Mouse (Mus musculus) hindbrain, embryonic 11.5 days (tissue): ENCODE measurements around the gene Slc16a1. TPM values are rescaled to one million over a fixed set of nuclear protein-coding genes. Genes with fewer than 3 reads are reported as not detected.
"Not testable (repeated sequence)": the region's sequence is repeated elsewhere in the genome, so short reads cannot be mapped to it uniquely, and the experiment has no call there.

Experiments used
- ATAC-seq: fragments of 200-750 bp; cut with Nextera tagmentation; 2 replicates; pipeline ENCODE4 v1.8.0; 2017; ENCODE audit warnings: mild to moderate bottlenecking, moderate TSS enrichment, moderate library complexity; ENCODE audit not compliant: low FRiP score
- DNase-seq: peaks from one replicate; pipeline ENCODE4 v3.0.0-alpha.2; 2015; ENCODE audit warnings: low spot score
- H3K27ac ChIP-seq: fragments of 300-500 bp; sonication (generic); 2 replicates; pipeline ENCODE4 v1.5.1; 2014; ENCODE audit warnings: mild to moderate bottlenecking, low read depth, low read length
- H3K27me3 ChIP-seq: fragments of 300-500 bp; sonication (generic); 2 replicates; pipeline ENCODE4 v1.6.1; 2014; ENCODE audit warnings: mild to moderate bottlenecking, low read length, moderate library complexity, mixed read lengths; ENCODE audit not compliant: control insufficient read depth, insufficient read depth
- H3K36me3 ChIP-seq: fragments of 300-500 bp; sonication (generic); 2 replicates; pipeline ENCODE4 v1.6.1; 2014; ENCODE audit warnings: mild to moderate bottlenecking, low read length, moderate library complexity, mixed read lengths; ENCODE audit not compliant: control insufficient read depth, insufficient read depth
- H3K4me1 ChIP-seq: fragments of 300-500 bp; sonication (generic); replicated peaks from 2 replicates; pipeline ENCODE4 v1.6.1; 2014; ENCODE audit warnings: low read length, mixed read lengths; ENCODE audit not compliant: control insufficient read depth, insufficient read depth
- H3K4me2 ChIP-seq: fragments of 300-500 bp; sonication (generic); replicated peaks from 2 replicates; pipeline ENCODE4 v1.6.1; 2014; ENCODE audit warnings: mild to moderate bottlenecking, low read depth, low read length
- H3K4me3 ChIP-seq: fragments of 300-500 bp; sonication (generic); 2 replicates; pipeline ENCODE4 v1.5.1; 2014; ENCODE audit warnings: low read depth, low read length
- H3K9ac ChIP-seq: fragments of 300-500 bp; sonication (generic); 2 replicates; pipeline ENCODE4 v1.6.1; 2014; ENCODE audit warnings: low read depth, low read length
- H3K9me3 ChIP-seq: fragments of 300-500 bp; sonication (generic); 2 replicates; pipeline ENCODE4 v1.6.1; 2016; ENCODE audit warnings: low read length; ENCODE audit not compliant: control insufficient read depth
- WGBS: fragments of 180-500 bp; shearing (Covaris S2); extraction: QIAGEN DNeasy Blood & Tissue Kit; methylation state at CpG from one replicate; pipeline ENCODE4 v1.1.7; 2014; 5-methylcytosine and 5-hydroxymethylcytosine counted together
- polyA plus RNA-seq: library from polyadenylated mRNA; unstranded; fragments of >200 nt; fragmentation: Nextera tagmentation; extraction: Ambion mirVana; gene quantifications from 2 replicates; pipeline ENCODE4 v1.2.1, GENCODE M21; 2014

The Slc16a1 gene
- polyA plus RNA-seq, 1 experiment from 2014 or later = 31.7 TPM

GRCm38 (mm10) chr3:104706951-104707771 lies 68.7 kb downstream of the Slc16a1 start:
- 62% methylated on average over 6 of the region's 6 CpGs for WGBS
- DNase-seq, H3K36me3 ChIP-seq, H3K4me3 ChIP-seq, H3K9me3 ChIP-seq, H3K4me1 ChIP-seq, H3K27ac ChIP-seq, H3K27me3 ChIP-seq, H3K4me2 ChIP-seq, H3K9ac ChIP-seq: not testable (repeated sequence)
- ATAC-seq = peak; percentile 38; the same call in 1 of the 2 replicates

DNA sequence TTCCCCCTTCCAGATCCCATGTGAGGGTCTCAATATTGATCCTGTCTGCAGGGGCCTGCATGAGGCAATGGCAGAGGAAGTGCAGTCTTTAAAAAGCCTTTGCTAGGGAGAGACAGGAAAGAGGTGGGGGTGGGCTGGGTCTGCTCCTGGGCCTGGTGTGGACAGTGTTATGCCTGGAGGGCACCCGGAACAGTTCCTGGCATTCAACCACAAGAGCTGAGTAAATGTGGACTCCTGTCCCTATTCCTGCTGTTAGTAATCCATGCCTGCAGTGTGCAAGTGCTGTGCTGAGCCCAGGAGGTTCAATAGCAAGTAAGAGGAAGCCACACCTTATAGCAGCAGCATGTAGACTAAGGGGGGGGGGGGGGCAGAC lies 69.3 kb downstream of the Slc16a1 start:
- WGBS = 84% methylated on average over 1 of the region's 1 CpGs
- ATAC-seq = not testable (repeated sequence)

More for the DNA sequence above, 69.3 kb downstream of the Slc16a1 start:
- not testable (repeated sequence) for H3K4me1 ChIP-seq, H3K9ac ChIP-seq, H3K9me3 ChIP-seq, H3K36me3 ChIP-seq, H3K4me3 ChIP-seq, H3K27ac ChIP-seq, H3K4me2 ChIP-seq, H3K27me3 ChIP-seq, DNase-seq

Other genes starting within 250 kb of the Slc16a1 start
- gene Lrig2, start 126.8 kb upstream of the Slc16a1 start, polyA plus RNA-seq = 24.8 and 28.3 TPM in 2 replicates
- 0.48 and 1.3 TPM in 2 replicates for gene Ppm1j, start 142.4 kb downstream of the Slc16a1 start, polyA plus RNA-seq
- 0.09 TPM in 1 of 2 replicates, not detected in the other for gene Fam19a3, start 143.2 kb downstream of the Slc16a1 start, polyA plus RNA-seq
- gene Rhoc, start 149.7 kb downstream of the Slc16a1 start, polyA plus RNA-seq = 99.1 and 105 TPM in 2 replicates
- 15.1 and 15.2 TPM in 2 replicates for gene Mov10, start 179.9 kb downstream of the Slc16a1 start, polyA plus RNA-seq
- gene St7l, start 225.3 kb downstream of the Slc16a1 start, polyA plus RNA-seq = 35.3 and 43.8 TPM in 2 replicates
- gene Capza1, start 225.8 kb downstream of the Slc16a1 start, polyA plus RNA-seq = 245 and 266 TPM in 2 replicates